Mouse (Mus musculus): ENCODE data around the gene Babam2.

- TF ChIP-seq CTCF (IDR thresholded peaks at IDR 0.05; ENCODE audit: control insufficient read depth, insufficient read depth, low read length): no peak
- no peak for TF ChIP-seq POLR2A (IDR thresholded peaks at IDR 0.05; ENCODE audit: borderline replicate concordance, control insufficient read depth, low read depth, low read length)
Measured at GRCm38 (mm10) chr5:32102484-32102883, 405.0 kb downstream of the Babam2 start.

All from bone marrow, adult 2 months (tissue).